Mouse (Mus musculus): ENCODE data around the gene AI481877. TPM values are rescaled to one million over a fixed set of nuclear protein-coding genes. Genes with fewer than 3 reads are reported as not detected.

Gene AI481877
- polyA plus RNA-seq, 1 experiment from 2014 or later: not detected

DNA sequence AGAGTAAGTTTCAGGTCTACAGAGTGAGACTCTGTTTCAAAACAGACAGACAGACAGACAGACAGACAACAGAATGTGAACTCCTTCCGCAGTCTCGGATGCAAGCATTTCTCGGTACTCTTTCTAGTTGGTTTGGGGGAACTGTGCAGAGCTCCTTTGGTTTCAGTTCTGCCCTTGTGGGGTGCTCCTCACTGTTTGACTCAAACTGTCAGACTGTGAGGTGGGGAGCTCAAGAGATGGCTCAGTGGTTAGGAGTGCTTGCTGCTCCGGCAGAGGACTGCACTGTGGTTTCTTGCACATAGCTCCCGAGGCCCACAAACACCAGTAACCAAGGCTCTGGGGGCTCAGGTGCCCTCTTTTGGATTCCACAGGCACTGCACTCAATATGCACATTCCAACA, 95.7 kb downstream of the AI481877 start:
- Histone ChIP-seq H3K36me3 (peaks cover 31% of the 10 kb centered on the region), H3K4me2 (no peak overlapping the region), H3K27me3 (no peaks in the 10 kb centered on the region), H3K27ac (replicated peaks) (no peak overlapping the region), H3K9ac (no peak overlapping the region), H3K4me1 (replicated peaks) (no peaks in the 10 kb centered on the region), H3K9me3 (peaks cover 2% of the 10 kb centered on the region; the same call in 1 of the 2 replicates), H3K4me3 (no peak overlapping the region)
- no peak for ATAC-seq (ENCODE audit: low read depth)
- WGBS: 95% methylated on average over 5 of the region's 5 CpGs

DNA sequence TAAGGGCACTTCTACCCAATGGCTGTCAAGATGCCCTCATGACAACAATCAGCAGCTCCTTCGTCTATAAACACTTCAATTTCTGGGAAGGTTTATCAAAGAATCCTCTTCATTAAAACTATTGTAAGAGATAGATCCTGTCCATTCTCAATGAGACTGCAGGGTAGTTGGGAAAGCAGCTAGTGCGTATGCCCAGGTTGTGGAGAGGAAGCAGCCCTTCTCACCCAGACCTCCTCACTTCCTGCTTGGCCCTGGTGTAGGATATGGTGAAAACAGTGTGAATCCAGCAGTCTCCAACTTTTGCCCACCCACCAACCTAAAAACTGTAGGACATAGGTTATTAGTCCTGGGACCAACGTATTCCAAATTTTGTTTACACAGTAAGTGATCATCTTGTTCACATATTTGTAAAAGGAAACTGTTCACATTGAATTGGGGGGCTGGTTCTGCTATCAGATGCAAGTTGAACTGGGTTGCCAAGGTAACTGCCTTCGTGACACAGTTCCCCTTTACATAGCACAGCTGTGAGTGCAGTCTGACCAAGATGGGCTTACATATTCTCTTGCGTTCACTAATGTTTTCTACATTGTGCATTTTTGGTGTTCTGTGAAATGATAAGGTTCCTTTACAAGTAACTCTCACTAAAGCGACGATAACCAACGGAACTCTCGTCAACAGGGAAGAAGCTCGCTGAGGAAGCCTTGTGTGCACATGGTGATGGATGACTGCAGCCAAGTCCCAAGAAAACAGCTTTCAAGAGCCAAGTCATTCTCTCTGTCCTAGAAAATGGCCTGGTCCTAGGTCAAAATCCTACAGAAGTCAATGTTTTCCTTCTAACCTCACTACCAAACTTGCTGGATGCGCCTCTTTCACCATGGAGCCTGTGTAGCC, 98.1 kb downstream of the AI481877 start:
- Histone ChIP-seq H3K27me3 (no peaks in the 10 kb centered on the region), H3K4me3 (no peak overlapping the region), H3K36me3 (peaks cover 31% of the 10 kb centered on the region), H3K9me3 (peaks cover 2% of the 10 kb centered on the region; the same call in 1 of the 2 replicates), H3K9ac (no peak overlapping the region), H3K4me1 (replicated peaks) (peaks cover 12% of the 10 kb centered on the region), H3K27ac (replicated peaks) (no peak overlapping the region), H3K4me2 (no peak overlapping the region)
- no peak for ATAC-seq (ENCODE audit: low read depth)
- 90% methylated on average over 11 of the region's 11 CpGs for WGBS

DNA sequence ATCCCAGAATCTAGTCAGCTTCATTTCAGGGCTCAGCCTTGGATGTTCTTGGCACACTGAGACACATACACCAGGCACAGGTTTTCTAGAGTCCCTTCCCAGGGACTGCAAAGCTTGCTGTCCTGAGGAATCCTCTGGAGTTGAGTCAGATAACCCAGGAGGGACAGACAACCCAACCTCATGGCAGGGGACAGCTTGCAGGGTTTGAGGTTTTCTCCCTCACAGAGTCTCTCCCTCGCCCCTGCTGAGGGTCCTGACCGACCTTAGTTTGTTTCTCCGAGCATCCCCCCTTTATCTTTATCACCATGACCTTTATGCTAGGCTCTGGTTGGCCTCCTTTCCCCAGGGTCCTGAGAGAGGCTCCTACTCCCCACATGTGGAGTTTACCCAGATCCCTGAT, 101.3 kb downstream of the AI481877 start:
- H3K27ac ChIP-seq (replicated peaks): no peak overlapping the region
- no peak overlapping the region for H3K9ac ChIP-seq
- 83% methylated on average over 3 of the region's 3 CpGs for WGBS
- H3K27me3 ChIP-seq: no peaks in the 10 kb centered on the region
- H3K4me1 ChIP-seq (replicated peaks): peaks cover 18% of the 10 kb centered on the region
- H3K4me3 ChIP-seq: no peak overlapping the region
- H3K36me3 ChIP-seq: peaks cover 28% of the 10 kb centered on the region
- H3K4me2 ChIP-seq: no peak overlapping the region
- H3K9me3 ChIP-seq: peaks cover 3% of the 10 kb centered on the region; the same call in 1 of the 2 replicates
- no peak for ATAC-seq (ENCODE audit: low read depth)

DNA sequence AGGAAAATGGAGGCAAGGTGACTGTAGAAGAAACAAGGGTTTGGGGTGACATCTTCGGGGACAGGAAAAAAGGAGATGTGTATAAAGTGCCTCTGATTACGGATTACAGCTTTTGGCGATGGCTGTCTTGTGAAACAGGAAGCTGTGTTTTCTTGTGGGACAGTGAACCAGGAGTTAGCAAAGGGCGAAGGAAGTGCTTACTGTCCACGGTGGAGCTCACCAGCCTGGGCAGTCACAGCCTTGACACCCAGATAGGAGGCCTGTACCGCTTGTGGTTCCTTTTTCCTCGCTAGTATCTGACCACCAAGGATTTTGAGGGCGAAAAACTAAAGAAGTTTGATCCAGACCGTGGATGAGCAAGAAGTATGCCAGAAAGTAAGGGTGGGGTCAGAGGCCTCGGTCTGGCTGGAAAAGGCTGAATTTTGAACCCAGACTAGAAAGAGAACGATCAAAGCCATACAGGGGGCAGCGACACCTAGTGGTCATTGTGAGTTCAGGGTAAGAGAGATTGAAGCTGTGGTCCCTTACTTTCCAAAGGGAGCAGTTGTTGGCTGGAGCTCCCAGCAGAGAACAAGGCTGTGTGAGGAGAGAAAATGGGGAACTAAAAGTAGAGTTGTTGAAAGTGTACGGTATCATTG, 102.2 kb downstream of the AI481877 start:
- H3K36me3 ChIP-seq: peaks cover 23% of the 10 kb centered on the region
- H3K4me2 ChIP-seq: peak overlapping the region; percentile 65
- no peak overlapping the region for H3K9ac ChIP-seq
- H3K4me3 ChIP-seq: no peak overlapping the region; the same call in 1 of the 2 replicates
- H3K27me3 ChIP-seq: no peaks in the 10 kb centered on the region
- no peak for ATAC-seq (ENCODE audit: low read depth)
- H3K9me3 ChIP-seq: peaks cover 3% of the 10 kb centered on the region; the same call in 1 of the 2 replicates
- H3K4me1 ChIP-seq (replicated peaks): peaks cover 18% of the 10 kb centered on the region
- WGBS: 56% methylated on average over 13 of the region's 13 CpGs
- H3K27ac ChIP-seq (replicated peaks): no peak overlapping the region

DNA sequence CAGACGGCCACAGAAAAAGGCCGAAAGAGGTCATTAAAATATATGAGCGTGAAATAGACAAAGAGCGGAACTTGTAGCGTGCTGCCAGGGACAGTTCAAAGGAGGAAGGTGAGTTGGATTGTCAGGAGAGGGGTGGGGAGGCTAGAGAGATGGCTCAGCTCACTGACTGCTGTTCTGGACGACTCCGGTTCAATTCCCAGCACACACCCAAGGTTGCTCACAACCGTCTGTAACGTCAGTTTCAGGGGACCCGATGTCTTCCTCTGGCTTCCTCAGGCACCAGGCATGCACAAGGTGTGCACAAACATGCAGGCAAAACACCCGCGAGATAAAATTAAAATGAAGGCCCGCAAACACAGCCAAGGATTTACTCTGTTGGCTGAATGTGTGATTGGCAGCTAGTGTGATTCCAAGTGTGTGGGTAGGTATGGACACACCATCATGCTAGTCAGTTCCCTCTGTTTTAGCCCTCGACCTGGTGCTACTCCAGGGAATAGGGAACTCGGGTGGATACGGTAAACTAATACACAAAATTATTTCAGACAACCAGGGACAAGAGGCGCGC, 102.9 kb downstream of the AI481877 start:
- H3K4me1 ChIP-seq (replicated peaks): peaks cover 18% of the 10 kb centered on the region
- peak overlapping the region; percentile 94 for H3K27ac ChIP-seq (replicated peaks)
- peaks cover 3% of the 10 kb centered on the region; the same call in 1 of the 2 replicates for H3K9me3 ChIP-seq
- 58% methylated on average over 18 of the region's 18 CpGs for WGBS
- ATAC-seq (ENCODE audit: low read depth): peak; percentile 70
- H3K27me3 ChIP-seq: no peaks in the 10 kb centered on the region
- peak overlapping the region; percentile 87 for H3K9ac ChIP-seq
- H3K36me3 ChIP-seq: peaks cover 20% of the 10 kb centered on the region
- peak overlapping the region; percentile 65 for H3K4me2 ChIP-seq
- peak overlapping the region; percentile 68 for H3K4me3 ChIP-seq

DNA sequence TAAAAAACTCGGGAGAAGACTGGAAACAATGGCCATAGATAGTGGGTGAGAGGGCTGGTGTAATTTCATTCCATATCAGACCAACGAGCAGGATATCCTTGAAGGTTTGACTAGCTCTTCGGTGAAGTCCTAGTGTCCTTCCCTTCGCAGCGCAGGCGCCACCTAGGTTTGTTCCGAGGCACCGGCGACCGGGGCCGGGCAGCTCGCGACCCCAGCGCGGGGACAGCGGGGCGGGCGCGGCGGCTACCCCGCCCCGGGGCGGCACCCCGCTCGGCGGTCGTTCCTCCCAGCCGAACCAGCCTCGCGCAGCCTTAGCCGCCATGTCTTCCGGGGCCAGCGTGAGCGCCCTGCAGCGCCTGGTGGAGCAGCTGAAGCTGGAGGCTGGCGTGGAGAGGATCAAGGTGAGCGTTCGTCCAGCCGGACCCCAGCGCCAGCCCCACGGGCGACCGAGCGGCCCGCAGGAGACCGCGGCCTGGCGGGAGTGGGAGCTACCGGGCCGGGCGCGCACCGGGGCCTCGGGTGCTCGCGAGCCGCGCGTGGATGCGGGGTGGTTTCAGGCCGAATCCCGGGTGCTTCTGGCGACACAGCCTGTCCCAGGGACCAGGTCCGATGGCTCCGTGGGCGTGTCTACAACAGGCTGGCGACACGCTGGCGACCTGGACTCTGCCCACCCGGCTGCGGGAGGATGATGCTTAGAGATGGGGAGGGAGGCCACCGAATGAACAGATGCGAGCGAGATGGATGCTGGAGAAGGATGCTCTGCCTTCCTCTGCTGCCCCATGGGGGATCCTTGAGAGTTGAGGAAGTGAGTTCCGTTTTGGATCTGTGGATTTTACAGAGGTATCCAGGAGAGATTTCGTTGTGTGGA, 103.6 kb downstream of the AI481877 start, which contains the start of gene Gng10:
Gene Gng10 (plus strand): TSS at position 171 of the 868 bp plus-strand sequence.
- Histone ChIP-seq H3K4me3 (peak within 1 kb of the TSS; percentile 68), H3K9ac (peak within 1 kb of the TSS; percentile 87), H3K9me3 (peaks cover 3% of the 10 kb centered on the region; the same call in 1 of the 2 replicates), H3K27ac (replicated peaks) (peak within 1 kb of the TSS; percentile 94), H3K4me2 (peak within 1 kb of the TSS; percentile 65), H3K36me3 (peaks cover 12% of the 10 kb centered on the region), H3K27me3 (no peaks in the 10 kb centered on the region), H3K4me1 (replicated peaks) (peaks cover 18% of the 10 kb centered on the region)
- peak; percentile 89 for ATAC-seq (ENCODE audit: low read depth)
- WGBS: 10% methylated on average over 76 of the region's 76 CpGs

DNA sequence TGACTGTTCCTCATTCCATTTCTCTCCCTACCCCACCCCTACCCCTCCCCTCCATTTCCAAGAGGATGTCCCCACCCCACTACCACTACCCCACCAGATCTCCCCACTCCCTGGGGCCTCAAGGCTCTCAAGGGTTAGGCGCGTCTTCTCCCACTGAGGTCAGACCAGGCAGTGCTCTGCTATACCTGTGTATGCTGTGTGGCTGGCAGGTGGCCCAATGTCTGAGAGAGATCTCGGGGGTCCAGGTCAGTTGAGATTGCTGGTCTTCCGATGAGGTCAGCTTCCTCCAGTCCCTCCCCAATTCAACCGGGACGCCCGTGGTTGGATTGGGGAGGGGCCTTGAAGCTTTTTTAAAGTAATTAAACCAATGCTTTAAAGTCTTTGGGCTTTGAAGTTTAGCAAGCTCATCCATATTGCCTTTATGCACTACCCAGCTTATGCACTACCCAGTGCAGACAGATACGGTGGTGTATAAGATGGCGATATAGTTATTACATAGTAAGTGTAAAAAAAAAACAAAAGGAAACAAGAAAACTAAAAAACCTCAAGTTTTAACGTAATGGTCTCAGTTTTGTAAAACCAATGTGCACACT, 104.4 kb downstream of the AI481877 start:
- Histone ChIP-seq H3K9ac (peak overlapping the region; percentile 87), H3K36me3 (peaks cover 5% of the 10 kb centered on the region; the same call in 1 of the 2 replicates), H3K27ac (replicated peaks) (peak overlapping the region; percentile 94), H3K27me3 (no peaks in the 10 kb centered on the region), H3K4me2 (peak overlapping the region; percentile 65), H3K4me3 (peak overlapping the region; percentile 68), H3K4me1 (replicated peaks) (peaks cover 18% of the 10 kb centered on the region), H3K9me3 (peaks cover 3% of the 10 kb centered on the region; the same call in 1 of the 2 replicates)
- no peak for ATAC-seq (ENCODE audit: low read depth)
- WGBS: 80% methylated on average over 10 of the region's 10 CpGs

DNA sequence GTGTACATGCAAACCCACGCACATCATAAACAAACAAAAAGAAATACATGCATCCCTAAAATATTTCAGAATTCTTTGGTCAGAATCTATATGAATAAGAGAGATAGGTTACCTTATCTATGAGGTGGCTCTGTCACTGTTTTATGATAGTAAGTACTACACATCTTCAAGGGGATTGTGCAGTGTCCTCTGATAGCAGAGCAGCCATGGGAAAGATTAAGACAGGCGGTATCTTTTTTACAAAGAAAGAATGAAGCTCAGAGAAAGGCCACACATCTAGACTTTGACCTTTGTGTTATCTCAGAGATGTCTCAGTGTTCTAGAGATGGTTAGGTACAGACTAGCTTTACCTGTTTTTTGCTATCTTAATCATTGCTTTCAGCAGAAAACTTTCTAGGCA, 121.9 kb downstream of the AI481877 start:
- H3K4me3 ChIP-seq: no peak overlapping the region
- H3K36me3 ChIP-seq: peaks cover 30% of the 10 kb centered on the region
- ATAC-seq (ENCODE audit: low read depth): no peak
- no peak overlapping the region for H3K27ac ChIP-seq (replicated peaks)
- H3K4me1 ChIP-seq (replicated peaks): no peaks in the 10 kb centered on the region
- 98% methylated on average over 2 of the region's 2 CpGs for WGBS
- H3K4me2 ChIP-seq: no peak overlapping the region
- H3K9me3 ChIP-seq: no peaks in the 10 kb centered on the region
- H3K9ac ChIP-seq: no peak overlapping the region
- no peaks in the 10 kb centered on the region for H3K27me3 ChIP-seq

DNA sequence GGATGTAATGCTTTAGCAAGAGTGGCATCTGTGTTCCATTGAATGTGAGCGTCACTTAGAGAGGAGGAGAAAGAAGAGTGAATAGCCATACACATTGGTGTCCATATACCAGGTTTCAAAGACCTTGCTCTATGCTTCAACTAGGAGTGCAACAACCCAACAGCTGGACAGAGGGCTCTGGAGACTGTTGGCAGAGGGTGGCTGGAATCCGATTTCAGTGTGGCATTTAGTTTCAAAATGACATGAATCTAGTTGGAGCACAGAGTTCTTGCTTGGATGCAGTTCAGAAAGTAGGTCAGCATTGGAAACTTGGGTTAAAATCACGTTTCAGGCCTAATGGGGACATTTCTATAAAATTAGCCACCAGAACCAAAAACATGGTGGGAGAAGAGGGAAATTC, 123.6 kb downstream of the AI481877 start:
- ATAC-seq (ENCODE audit: low read depth): no peak
- Histone ChIP-seq H3K27me3 (no peaks in the 10 kb centered on the region), H3K4me1 (replicated peaks) (no peaks in the 10 kb centered on the region), H3K27ac (replicated peaks) (no peak overlapping the region), H3K9me3 (no peaks in the 10 kb centered on the region), H3K36me3 (peaks cover 23% of the 10 kb centered on the region), H3K4me2 (no peak overlapping the region), H3K4me3 (no peak overlapping the region), H3K9ac (no peak overlapping the region)
- 91% methylated on average over 3 of the region's 3 CpGs for WGBS

DNA sequence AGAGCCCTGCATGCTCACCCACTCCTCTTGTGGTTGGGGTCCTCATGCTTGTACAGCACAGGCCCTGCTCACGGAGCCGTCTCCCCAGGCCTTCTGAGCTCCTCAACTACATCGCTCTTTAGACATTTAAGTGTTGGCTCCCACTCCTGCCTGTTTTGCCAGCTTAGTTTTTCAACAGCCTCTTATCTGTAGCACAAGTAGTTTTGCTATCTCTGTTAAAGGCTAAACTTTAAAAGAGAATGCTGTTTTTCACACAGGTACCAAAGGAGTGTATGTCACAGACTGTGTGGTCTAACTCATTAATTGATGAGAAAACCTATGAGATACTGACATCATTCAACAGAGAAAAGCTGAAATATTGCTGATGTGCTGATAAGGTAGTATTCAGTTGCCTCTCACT, 127.3 kb downstream of the AI481877 start:
- WGBS: 91% methylated on average over 3 of the region's 3 CpGs
- no peak overlapping the region for H3K4me3 ChIP-seq
- no peak overlapping the region for H3K27ac ChIP-seq (replicated peaks)
- no peak overlapping the region for H3K9ac ChIP-seq
- no peaks in the 10 kb centered on the region for H3K4me1 ChIP-seq (replicated peaks)
- ATAC-seq (ENCODE audit: low read depth): no peak
- H3K36me3 ChIP-seq: no peaks in the 10 kb centered on the region
- H3K27me3 ChIP-seq: no peaks in the 10 kb centered on the region
- H3K4me2 ChIP-seq: no peak overlapping the region
- no peaks in the 10 kb centered on the region for H3K9me3 ChIP-seq

DNA sequence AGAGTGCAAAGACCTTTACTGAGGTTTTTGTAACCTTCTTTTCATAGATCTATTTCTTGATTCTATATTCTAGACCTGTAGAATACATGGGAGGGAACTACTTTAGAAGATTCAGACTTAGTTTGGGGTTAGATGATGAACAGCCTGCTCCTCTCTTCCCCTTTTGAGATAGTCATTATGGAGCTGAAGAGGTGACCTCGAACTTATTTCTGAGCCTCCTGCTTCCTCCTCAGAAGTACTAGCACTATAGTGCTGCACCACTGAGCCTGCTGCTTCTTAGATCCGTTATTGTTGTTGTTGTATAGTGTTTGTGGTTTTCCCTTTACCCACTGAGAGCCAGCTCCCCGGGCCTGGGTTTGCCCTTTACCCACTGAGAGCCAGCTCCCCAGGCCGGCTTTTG, 129.1 kb downstream of the AI481877 start:
- ATAC-seq (ENCODE audit: low read depth): no peak

More for the DNA sequence above, 129.1 kb downstream of the AI481877 start:
- WGBS: 77% methylated on average over 4 of the region's 4 CpGs
- no peaks in the 10 kb centered on the region for H3K27me3 ChIP-seq
- H3K4me1 ChIP-seq (replicated peaks): peaks cover 17% of the 10 kb centered on the region
- no peak overlapping the region for H3K9ac ChIP-seq
- H3K4me2 ChIP-seq: no peak overlapping the region
- H3K4me3 ChIP-seq: no peak overlapping the region
- H3K27ac ChIP-seq (replicated peaks): no peak overlapping the region
- no peaks in the 10 kb centered on the region for H3K36me3 ChIP-seq
- H3K9me3 ChIP-seq: no peaks in the 10 kb centered on the region
